Mouse (Mus musculus) lung, embryonic 16.5 days (tissue): ENCODE measurements around the gene Dnhd1. TPM values are rescaled to one million over a fixed set of nuclear protein-coding genes. Genes with fewer than 3 reads are reported as not detected.
"Not testable (repeated sequence)": the region's sequence is repeated elsewhere in the genome, so short reads cannot be mapped to it uniquely, and the experiment has no call there.

Source experiments
- ATAC-seq: fragments of 200-750 bp; cut with Nextera tagmentation; 2 replicates; pipeline ENCODE4 v1.8.0; 2017; ENCODE audit warnings: low read depth, mild to moderate bottlenecking, moderate library complexity
- H3K27ac ChIP-seq: fragments of 300-500 bp; sonication (generic); 2 replicates; pipeline ENCODE4 v1.5.1; 2014; ENCODE audit warnings: mild to moderate bottlenecking, control low read depth, low read length
- H3K27me3 ChIP-seq: fragments of 300-500 bp; sonication (generic); 2 replicates; pipeline ENCODE4 v1.6.1; 2014; ENCODE audit warnings: low read depth, low read length, mixed read lengths; ENCODE audit not compliant: control insufficient read depth, insufficient read depth
- H3K36me3 ChIP-seq: fragments of 300-500 bp; sonication (generic); 2 replicates; pipeline ENCODE4 v1.6.1; 2014; ENCODE audit warnings: low read length; ENCODE audit not compliant: control insufficient read depth, insufficient read depth
- H3K4me1 ChIP-seq: fragments of 300-500 bp; sonication (generic); replicated peaks from 2 replicates; pipeline ENCODE4 v1.6.1; 2014; ENCODE audit warnings: low read length, mixed read lengths; ENCODE audit not compliant: control insufficient read depth, insufficient read depth
- H3K4me2 ChIP-seq: fragments of 300-500 bp; sonication (generic); 2 replicates; pipeline ENCODE4 v1.6.1; 2014; ENCODE audit warnings: low read depth, low read length, control low read depth
- H3K4me3 ChIP-seq: fragments of 300-500 bp; sonication (generic); 2 replicates; pipeline ENCODE4 v1.5.1; 2014; ENCODE audit warnings: mild to moderate bottlenecking, low read length, control low read depth
- H3K9ac ChIP-seq: fragments of 300-500 bp; sonication (generic); 2 replicates; pipeline ENCODE4 v1.6.1; 2014; ENCODE audit warnings: low read length, control low read depth
- H3K9me3 ChIP-seq: fragments of 300-500 bp; sonication (generic); 2 replicates; pipeline ENCODE4 v1.6.1; 2016; ENCODE audit warnings: low read length; ENCODE audit not compliant: control insufficient read depth
- WGBS: fragments of 180-500 bp; shearing (Covaris S2); extraction: QIAGEN DNeasy Blood & Tissue Kit; methylation state at CpG from one replicate; pipeline ENCODE4 v1.1.7; 2014; 5-methylcytosine and 5-hydroxymethylcytosine counted together
- polyA plus RNA-seq: library from polyadenylated mRNA; unstranded; fragments of >200 nt; fragmentation: Nextera tagmentation; extraction: Ambion mirVana; gene quantifications from 2 replicates; pipeline ENCODE4 v1.2.1, GENCODE M21; 2015

Dnhd1 gene
- polyA plus RNA-seq, 1 experiment from 2014 or later = 0.55 TPM

DNA sequence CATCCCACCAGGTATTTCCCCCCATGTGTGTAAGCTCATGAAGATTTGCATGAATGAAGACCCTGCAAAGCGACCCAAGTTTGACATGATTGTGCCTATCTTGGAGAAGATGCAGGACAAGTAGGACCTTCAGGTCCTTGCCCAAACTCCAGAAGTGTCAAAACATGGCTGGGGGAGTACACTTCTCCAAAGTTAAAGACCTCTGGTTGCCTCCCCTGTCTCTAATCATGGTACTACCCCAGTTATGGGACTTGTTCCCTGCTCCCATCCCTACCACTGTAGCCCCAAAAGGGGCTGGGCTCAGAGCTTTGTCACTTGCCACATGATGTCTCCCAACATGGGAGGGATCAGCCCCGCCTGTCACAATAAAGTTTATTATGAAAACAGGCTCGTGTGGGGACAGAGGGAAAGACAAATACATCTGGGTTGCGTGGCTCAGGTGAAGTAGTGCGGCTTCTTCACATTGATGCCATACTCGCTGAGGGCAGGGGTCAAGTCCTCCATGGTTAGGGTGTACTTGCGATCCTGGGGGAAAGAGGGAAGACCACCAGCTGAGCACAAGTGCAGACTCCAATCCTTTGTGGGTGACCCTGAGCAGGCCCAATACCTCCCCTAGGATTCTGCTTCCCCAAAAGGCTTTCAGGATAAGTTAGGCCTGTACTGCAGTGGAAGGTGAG, 92.0 kb downstream of the Dnhd1 start:
- not testable (repeated sequence) for H3K27me3 ChIP-seq, H3K9me3 ChIP-seq, H3K4me2 ChIP-seq, H3K27ac ChIP-seq, H3K9ac ChIP-seq, H3K4me3 ChIP-seq, ATAC-seq
- Histone ChIP-seq H3K36me3 (peaks cover 24% of the 10 kb centered on the region), H3K4me1 (peaks cover 24% of the 10 kb centered on the region)
- WGBS = 73% methylated on average over 7 of the region's 7 CpGs

DNA sequence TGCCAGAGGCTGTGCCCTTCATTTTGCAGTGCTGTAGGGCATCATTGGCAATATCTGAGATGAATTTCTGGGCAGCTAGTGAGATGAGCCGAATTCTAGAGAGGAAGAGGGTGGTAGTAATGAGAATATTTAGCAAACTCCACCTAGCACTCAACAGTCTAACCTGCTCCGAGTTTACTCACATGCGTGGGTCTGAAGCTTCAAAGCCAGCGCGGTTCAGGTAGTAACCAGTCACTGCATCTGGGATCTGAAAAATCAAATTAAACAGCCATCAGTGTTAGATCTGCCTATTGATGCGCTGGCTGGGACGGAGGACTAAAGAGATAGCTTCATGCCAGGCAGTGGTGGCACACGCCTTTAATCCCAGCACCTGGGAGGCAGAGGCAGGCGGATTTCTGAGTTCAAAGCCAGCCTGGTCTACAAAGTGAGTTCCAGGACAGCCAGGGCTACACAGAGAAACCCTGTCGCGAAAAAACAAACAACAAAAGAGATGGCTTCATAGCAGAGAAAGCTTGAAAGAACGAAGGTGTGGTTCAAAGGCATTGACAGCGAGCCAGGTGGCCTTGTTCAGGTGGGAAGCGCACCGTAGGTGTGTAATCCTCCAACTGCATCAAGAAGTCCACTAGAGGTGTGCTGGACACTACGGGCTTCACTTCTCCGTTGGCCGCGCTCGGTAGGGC, 92.8 kb downstream of the Dnhd1 start:
- Histone ChIP-seq H3K9ac (peak overlapping the region; percentile 83), H3K36me3 (peaks cover 24% of the 10 kb centered on the region)
- ATAC-seq = not testable (repeated sequence)

GRCm38 (mm10) chr7:105743926-105744590, 93.4 kb downstream of the Dnhd1 start, which contains the start of gene Taf10:
TSS of gene Taf10 (minus strand) at chr7:105744361.
- Histone ChIP-seq H3K4me1 (peaks cover 14% of the 10 kb centered on the region), H3K27me3 (no peaks in the 10 kb centered on the region), H3K9ac (peak within 1 kb of the TSS; percentile 83), H3K9me3 (no peaks in the 10 kb centered on the region), H3K4me2 (peak within 1 kb of the TSS; percentile 89), H3K27ac (peak within 1 kb of the TSS; percentile 66), H3K36me3 (peaks cover 24% of the 10 kb centered on the region), H3K4me3 (peak within 1 kb of the TSS; percentile 74)
- peak; percentile 97 for ATAC-seq
- under 1% methylated on average over 67 of the region's 67 CpGs for WGBS

More for the DNA sequence above, 92.8 kb downstream of the Dnhd1 start:
- Histone ChIP-seq H3K4me1 (peaks cover 18% of the 10 kb centered on the region), H3K4me2 (peak overlapping the region; percentile 89), H3K4me3 (peak overlapping the region; percentile 74), H3K27ac (peak overlapping the region; percentile 66)
- H3K9me3 ChIP-seq, H3K27me3 ChIP-seq: not testable (repeated sequence)
- 29% methylated on average over 20 of the region's 20 CpGs for WGBS

DNA sequence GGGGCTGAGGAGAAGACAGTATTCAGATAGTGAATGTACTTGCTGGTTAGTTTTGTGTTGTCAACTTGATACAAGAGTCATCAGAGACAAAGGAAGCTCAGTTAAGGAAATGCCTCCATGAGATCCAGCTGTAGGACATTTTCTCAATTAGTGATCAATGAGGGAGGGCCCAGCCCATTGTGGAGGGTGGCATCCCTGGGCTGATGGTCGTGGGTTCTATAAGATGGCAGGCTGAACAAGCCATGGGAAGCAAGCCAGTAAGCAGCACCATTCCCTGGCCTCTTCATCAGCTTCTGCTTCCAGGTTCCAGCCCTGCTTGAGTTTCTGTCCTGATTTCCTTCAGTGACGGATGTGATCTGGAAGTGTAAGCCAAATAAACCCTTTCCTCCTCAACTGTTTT, 97.1 kb downstream of the Dnhd1 start:
- Histone ChIP-seq H3K4me1 (peaks cover 13% of the 10 kb centered on the region), H3K4me3 (no peak overlapping the region), H3K27ac (no peak overlapping the region), H3K36me3 (peaks cover 5% of the 10 kb centered on the region), H3K4me2 (no peak overlapping the region), H3K9ac (no peak overlapping the region), H3K9me3 (no peaks in the 10 kb centered on the region), H3K27me3 (no peaks in the 10 kb centered on the region)
- no peak for ATAC-seq
- 70% methylated on average over 2 of the region's 2 CpGs for WGBS

- H3K27ac ChIP-seq = peak within 1 kb of the TSS; percentile 38; the same call in 1 of the 2 replicates
- H3K4me1 ChIP-seq = peaks cover 6% of the 10 kb centered on the region; the same call in 1 of the 2 replicates
- 16% methylated on average over 20 of the region's 20 CpGs for WGBS
- peak within 1 kb of the TSS; percentile 73 for H3K4me3 ChIP-seq
- peaks cover 6% of the 10 kb centered on the region; the same call in 1 of the 2 replicates for H3K36me3 ChIP-seq
- H3K9ac ChIP-seq = peak within 1 kb of the TSS; percentile 83
- H3K9me3 ChIP-seq = no peaks in the 10 kb centered on the region
- ATAC-seq = peak; percentile 95
- H3K27me3 ChIP-seq = no peaks in the 10 kb centered on the region
- H3K4me2 ChIP-seq = peak within 1 kb of the TSS; percentile 87
Observed at GRCm38 (mm10) chr7:105751491-105752433, 101.1 kb downstream of the Dnhd1 start, which contains the start of gene Tpp1. TSS of gene Tpp1 (minus strand) at chr7:105752235.

- WGBS = 95% methylated on average over 2 of the region's 2 CpGs
- Histone ChIP-seq H3K4me2 (no peak overlapping the region), H3K36me3 (peaks cover 11% of the 10 kb centered on the region), H3K27me3 (no peaks in the 10 kb centered on the region), H3K9ac (no peak overlapping the region), H3K4me3 (no peak overlapping the region), H3K9me3 (no peaks in the 10 kb centered on the region), H3K27ac (no peak overlapping the region), H3K4me1 (peaks cover 6% of the 10 kb centered on the region; the same call in 1 of the 2 replicates)
- 0 out of 2 replicates have a peak, but pooled peaks have one; percentile 16 for ATAC-seq
Observed at GRCm38 (mm10) chr7:105752716-105753115, 102.1 kb downstream of the Dnhd1 start.

DNA sequence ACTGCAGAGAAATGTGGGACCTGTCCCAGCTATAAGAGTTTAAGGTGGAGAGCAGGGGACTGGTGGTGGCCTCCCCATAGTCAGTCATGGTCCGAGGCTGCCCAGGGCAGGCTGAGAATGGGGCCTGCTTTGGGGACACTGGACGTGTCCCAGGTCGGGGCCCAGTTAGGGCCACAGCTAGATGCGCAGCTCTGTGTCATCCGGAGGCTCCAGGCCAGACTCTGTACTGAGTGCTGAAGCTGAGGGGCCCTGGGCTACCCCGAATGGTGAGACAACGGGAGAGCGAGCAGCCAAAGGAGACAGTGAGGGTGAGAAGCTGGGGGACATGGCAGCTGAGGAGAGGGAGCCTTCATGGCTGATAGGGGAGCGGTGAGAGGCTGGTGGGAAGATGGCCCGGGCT, 102.7 kb downstream of the Dnhd1 start:
- ATAC-seq = no peak
- no peak overlapping the region for H3K4me2 ChIP-seq
- no peak overlapping the region for H3K9ac ChIP-seq
- H3K9me3 ChIP-seq = no peaks in the 10 kb centered on the region
- H3K27me3 ChIP-seq = no peaks in the 10 kb centered on the region
- WGBS = 86% methylated on average over 10 of the region's 10 CpGs
- no peak overlapping the region for H3K27ac ChIP-seq
- no peak overlapping the region for H3K4me3 ChIP-seq
- H3K4me1 ChIP-seq = peaks cover 6% of the 10 kb centered on the region; the same call in 1 of the 2 replicates
- H3K36me3 ChIP-seq = peaks cover 16% of the 10 kb centered on the region

- peak; percentile 12 for ATAC-seq
- 48% methylated on average over 51 of the region's 51 CpGs for WGBS
- no peak overlapping the region for H3K9ac ChIP-seq
- no peak overlapping the region for H3K27ac ChIP-seq
- peaks cover 52% of the 10 kb centered on the region for H3K36me3 ChIP-seq
- peak overlapping the region; percentile 16; the same call in 1 of the 2 replicates for H3K4me3 ChIP-seq
- H3K9me3 ChIP-seq = no peaks in the 10 kb centered on the region
- H3K4me1 ChIP-seq = no peaks in the 10 kb centered on the region
- peak overlapping the region; percentile 40 for H3K4me2 ChIP-seq
- H3K27me3 ChIP-seq = no peaks in the 10 kb centered on the region
Observed at GRCm38 (mm10) chr7:105761813-105762484, 111.3 kb downstream of the Dnhd1 start.
